Mouse (Mus musculus) hindbrain, embryonic 13.5 days (tissue): Measurements from ENCODE around the gene Gcnt2. TPM values are rescaled to one million over a fixed set of nuclear protein-coding genes. Genes with fewer than 3 reads are reported as not detected.
"Not testable (repeated sequence)": the region's sequence is repeated elsewhere in the genome, so short reads cannot be mapped to it uniquely, and the experiment has no call there.

Experiments
- ATAC-seq: fragments of 200-750 bp; cut with Nextera tagmentation; 2 replicates; pipeline ENCODE4 v1.8.0; 2017; ENCODE audit warnings: moderate TSS enrichment; ENCODE audit not compliant: low FRiP score
- H3K27ac ChIP-seq: fragments of 300-500 bp; sonication (generic); 2 replicates; pipeline ENCODE4 v1.5.1; 2015; ENCODE audit warnings: inconsistent platforms, mild to moderate bottlenecking, moderate library complexity
- H3K27me3 ChIP-seq: fragments of 300-500 bp; sonication (generic); 2 replicates; pipeline ENCODE4 v1.6.1; 2015; ENCODE audit warnings: mild to moderate bottlenecking, inconsistent platforms
- H3K36me3 ChIP-seq: fragments of 300-500 bp; sonication (generic); 2 replicates; pipeline ENCODE4 v1.6.1; 2015; ENCODE audit warnings: mild to moderate bottlenecking, inconsistent platforms
- H3K4me1 ChIP-seq: fragments of 300-500 bp; sonication (generic); replicated peaks from 2 replicates; pipeline ENCODE4 v1.6.1; 2015; ENCODE audit warnings: inconsistent platforms
- H3K4me2 ChIP-seq: fragments of 300-500 bp; sonication (generic); 2 replicates; pipeline ENCODE4 v1.6.1; 2015; ENCODE audit warnings: inconsistent platforms, mild to moderate bottlenecking, moderate library complexity
- H3K4me3 ChIP-seq: fragments of 300-500 bp; sonication (generic); 2 replicates; pipeline ENCODE4 v1.5.1; 2015; ENCODE audit warnings: mild to moderate bottlenecking, inconsistent platforms
- H3K9ac ChIP-seq: fragments of 300-500 bp; sonication (generic); 2 replicates; pipeline ENCODE4 v1.6.1; 2015; ENCODE audit warnings: mild to moderate bottlenecking, inconsistent platforms
- H3K9me3 ChIP-seq: fragments of 300-500 bp; sonication (generic); 2 replicates; pipeline ENCODE4 v1.6.1; 2016; ENCODE audit warnings: inconsistent platforms
- WGBS: fragments of 180-500 bp; shearing (Covaris S2); methylation state at CpG from one replicate; pipeline ENCODE4 v1.1.7; 2015; 5-methylcytosine and 5-hydroxymethylcytosine counted together
- polyA plus RNA-seq: library from polyadenylated mRNA; unstranded; fragments of >200 nt; fragmentation: Nextera tagmentation; extraction: Ambion mirVana; gene quantifications from 2 replicates; pipeline ENCODE4 v1.2.1, GENCODE M21; 2015

Gcnt2 gene
- polyA plus RNA-seq, 1 experiment from 2014 or later: 6.4 TPM

DNA sequence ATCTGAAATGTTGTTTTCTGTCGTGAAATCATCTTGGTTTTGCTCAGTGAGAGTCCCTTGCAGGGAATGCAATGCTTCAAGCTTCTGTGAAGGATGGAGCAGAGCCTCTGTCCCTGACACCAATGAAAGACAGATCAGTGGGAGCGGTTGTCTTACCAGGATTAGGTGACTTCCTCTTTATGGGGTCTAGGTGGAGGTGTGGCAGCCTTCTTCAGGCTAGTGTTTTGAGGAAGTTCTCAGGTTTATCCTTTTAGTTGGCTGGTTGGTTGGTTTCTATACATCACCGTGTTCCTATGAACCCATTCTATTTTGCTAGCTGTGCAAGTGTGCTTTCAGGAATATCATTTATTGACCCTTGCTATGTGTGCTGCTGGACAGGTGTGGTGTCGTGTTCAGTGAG, 18.0 kb downstream of the Gcnt2 start:
- Histone ChIP-seq H3K4me3 (no peak overlapping the region), H3K4me1 (no peaks in the 10 kb centered on the region), H3K36me3 (no peaks in the 10 kb centered on the region), H3K9ac (no peak overlapping the region), H3K9me3 (no peaks in the 10 kb centered on the region), H3K27ac (no peak overlapping the region), H3K27me3 (no peaks in the 10 kb centered on the region), H3K4me2 (no peak overlapping the region)
- no peak for ATAC-seq
- WGBS: 77% methylated on average over 4 of the region's 4 CpGs

- Histone ChIP-seq H3K9ac (no peak overlapping the region), H3K4me1 (no peaks in the 10 kb centered on the region), H3K27me3 (no peaks in the 10 kb centered on the region), H3K27ac (no peak overlapping the region), H3K4me3 (no peak overlapping the region), H3K4me2 (no peak overlapping the region), H3K36me3 (no peaks in the 10 kb centered on the region), H3K9me3 (no peaks in the 10 kb centered on the region)
- 78% methylated on average over 8 of the region's 8 CpGs for WGBS
- no peak for ATAC-seq
Measured at GRCm38 (mm10) chr13:40880557-40880956, 21.0 kb downstream of the Gcnt2 start.

- no peak for ATAC-seq
- Histone ChIP-seq H3K4me3 (no peak overlapping the region), H3K9me3 (no peaks in the 10 kb centered on the region), H3K27ac (no peak overlapping the region), H3K36me3 (no peaks in the 10 kb centered on the region), H3K9ac (no peak overlapping the region), H3K27me3 (0 out of 2 replicates have a peak, but pooled peaks cover 2% of the 10 kb centered on the region), H3K4me2 (no peak overlapping the region), H3K4me1 (peaks cover 14% of the 10 kb centered on the region; the same call in 1 of the 2 replicates)
- WGBS: 83% methylated on average over 5 of the region's 5 CpGs
Measured at GRCm38 (mm10) chr13:40882606-40883005, 23.1 kb downstream of the Gcnt2 start.

GRCm38 (mm10) chr13:40883903-40884302, 24.3 kb downstream of the Gcnt2 start:
- Histone ChIP-seq H3K4me2 (no peak overlapping the region), H3K27me3 (peaks cover 7% of the 10 kb centered on the region; the same call in 1 of the 2 replicates), H3K4me1 (peaks cover 18% of the 10 kb centered on the region), H3K4me3 (no peak overlapping the region), H3K36me3 (no peaks in the 10 kb centered on the region), H3K9me3 (no peaks in the 10 kb centered on the region), H3K9ac (no peak overlapping the region), H3K27ac (no peak overlapping the region)
- ATAC-seq: no peak
- WGBS: 82% methylated on average over 9 of the region's 9 CpGs

GRCm38 (mm10) chr13:40884878-40885277, 25.3 kb downstream of the Gcnt2 start:
- no peak overlapping the region for H3K27ac ChIP-seq
- H3K27me3 ChIP-seq: peaks cover 7% of the 10 kb centered on the region; the same call in 1 of the 2 replicates
- no peaks in the 10 kb centered on the region for H3K9me3 ChIP-seq
- 0 out of 2 replicates have a peak, but pooled peaks have one; percentile 21 for ATAC-seq
- no peak overlapping the region for H3K4me2 ChIP-seq
- H3K4me3 ChIP-seq: no peak overlapping the region
- WGBS: 58% methylated on average over 5 of the region's 5 CpGs
- H3K9ac ChIP-seq: no peak overlapping the region
- H3K36me3 ChIP-seq: no peaks in the 10 kb centered on the region
- peaks cover 19% of the 10 kb centered on the region for H3K4me1 ChIP-seq

DNA sequence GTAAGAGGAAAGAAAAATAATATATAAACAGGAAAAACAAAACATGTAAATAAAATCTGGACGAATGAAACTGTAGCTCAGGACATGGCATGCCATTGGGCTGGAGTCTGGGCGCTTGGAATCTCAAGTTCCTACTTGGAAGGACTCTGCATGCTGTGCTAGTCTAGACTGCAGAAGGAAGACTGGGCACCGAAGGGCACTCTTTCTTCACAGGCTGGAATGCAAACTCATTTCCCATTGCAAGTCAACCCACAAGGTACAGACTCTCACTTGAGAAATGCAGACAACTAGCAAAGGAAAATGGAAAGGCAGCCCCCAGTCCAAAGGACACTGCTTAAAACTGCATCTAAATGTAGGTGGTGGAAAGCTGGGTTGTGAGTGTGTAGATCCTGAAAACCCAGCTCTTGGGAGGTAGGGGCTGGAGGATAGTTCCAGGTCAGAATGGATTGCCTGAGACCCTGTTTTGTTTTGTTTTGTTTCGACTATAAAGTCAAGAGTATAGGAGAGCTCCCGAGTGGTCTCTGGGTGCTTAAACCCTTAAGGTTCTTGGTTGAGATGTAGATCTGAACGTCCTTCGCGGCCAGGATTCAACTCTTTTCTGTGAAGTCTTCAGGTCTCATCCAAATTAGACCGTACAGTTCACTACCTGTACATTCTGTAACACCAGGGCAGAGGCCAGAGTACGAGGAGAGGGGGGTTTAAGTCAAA, 26.5 kb downstream of the Gcnt2 start:
- 36% methylated on average over 10 of the region's 10 CpGs for WGBS
- no peaks in the 10 kb centered on the region for H3K9me3 ChIP-seq
- no peaks in the 10 kb centered on the region for H3K36me3 ChIP-seq
- no peak overlapping the region for H3K27ac ChIP-seq
- no peak for ATAC-seq
- H3K27me3 ChIP-seq: peaks cover 7% of the 10 kb centered on the region; the same call in 1 of the 2 replicates
- H3K9ac ChIP-seq: peak overlapping the region; percentile 65; the same call in 1 of the 2 replicates
- H3K4me2 ChIP-seq: peak overlapping the region; percentile 58
- H3K4me1 ChIP-seq: peaks cover 27% of the 10 kb centered on the region
- H3K4me3 ChIP-seq: peak overlapping the region; percentile 37

DNA sequence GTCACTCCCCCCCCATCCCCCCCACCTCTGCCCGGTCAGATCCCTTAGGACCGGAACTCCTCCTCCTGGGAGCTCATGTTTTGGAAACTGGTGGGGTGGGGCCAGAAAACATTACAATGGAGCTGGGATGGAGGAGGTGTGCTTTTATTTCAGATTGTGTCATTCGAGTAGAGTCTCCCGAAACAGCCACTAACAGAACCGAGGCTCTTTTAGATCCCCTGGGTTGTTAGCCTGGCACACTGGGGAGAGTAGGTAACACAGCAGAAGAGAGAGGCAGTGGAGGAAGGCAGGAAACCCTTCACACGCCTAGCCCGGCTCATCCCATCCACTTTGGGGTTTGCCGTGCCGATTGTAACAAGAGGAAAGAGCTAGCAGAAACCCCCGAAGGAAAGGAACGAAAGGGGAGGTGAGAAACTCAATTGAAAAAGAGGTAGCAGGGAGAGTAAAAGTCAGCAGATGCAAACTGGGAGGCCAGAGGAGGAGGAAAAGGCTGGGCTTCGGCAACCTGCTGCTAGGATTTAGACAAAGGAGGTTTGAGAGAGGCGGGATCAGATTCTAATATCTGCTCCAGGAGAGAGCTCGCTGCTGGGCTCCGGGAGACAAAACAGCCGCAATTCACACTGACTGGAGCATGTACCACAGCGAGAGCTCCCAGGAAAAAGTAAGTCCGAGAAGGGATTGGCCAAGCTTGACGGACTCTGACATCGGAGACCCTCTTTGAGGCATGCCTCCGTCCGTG, 27.3 kb downstream of the Gcnt2 start:
- peaks cover 7% of the 10 kb centered on the region; the same call in 1 of the 2 replicates for H3K27me3 ChIP-seq
- peak overlapping the region; percentile 65 for H3K9ac ChIP-seq
- H3K36me3 ChIP-seq: no peaks in the 10 kb centered on the region
- H3K4me2 ChIP-seq: peak overlapping the region; percentile 58
- WGBS: under 1% methylated on average over 22 of the region's 22 CpGs
- 0 out of 2 replicates have a peak, but pooled peaks have one; percentile 37 for ATAC-seq
- peak overlapping the region; percentile 37 for H3K4me3 ChIP-seq
- H3K27ac ChIP-seq: peak overlapping the region; percentile 50
- H3K9me3 ChIP-seq: no peaks in the 10 kb centered on the region
- peaks cover 27% of the 10 kb centered on the region for H3K4me1 ChIP-seq

- H3K4me1 ChIP-seq: peaks cover 30% of the 10 kb centered on the region
- no peak overlapping the region for H3K9ac ChIP-seq
- peak overlapping the region; percentile 32 for H3K4me2 ChIP-seq
- ATAC-seq: no peak; the same call in 1 of the 2 replicates
- H3K9me3 ChIP-seq: no peaks in the 10 kb centered on the region
- no peak overlapping the region for H3K4me3 ChIP-seq
- 55% methylated on average over 5 of the region's 5 CpGs for WGBS
- peak overlapping the region; percentile 40 for H3K27ac ChIP-seq
- peaks cover 7% of the 10 kb centered on the region; the same call in 1 of the 2 replicates for H3K27me3 ChIP-seq
- H3K36me3 ChIP-seq: no peaks in the 10 kb centered on the region
Measured at GRCm38 (mm10) chr13:40890595-40890994, 31.0 kb downstream of the Gcnt2 start.

DNA sequence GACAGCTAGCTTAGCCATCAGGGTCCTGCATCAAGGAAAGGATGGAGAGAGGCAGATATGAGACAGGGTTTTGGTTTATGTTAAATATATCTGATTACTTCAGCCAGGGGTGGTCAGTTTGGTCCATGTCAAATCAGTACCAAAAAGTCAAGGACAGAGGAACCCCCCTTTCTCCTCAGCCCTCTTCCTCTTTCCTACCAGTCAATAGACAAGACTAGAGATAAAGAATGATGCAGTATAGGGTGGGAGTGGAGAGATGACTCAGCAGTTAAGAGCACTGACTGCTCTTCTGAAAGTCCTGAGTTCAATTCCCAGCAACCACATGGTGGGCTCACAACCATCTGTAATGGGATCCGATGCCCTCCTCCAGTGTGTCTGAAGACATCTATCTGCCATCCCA, 31.8 kb downstream of the Gcnt2 start:
- H3K4me2 ChIP-seq, H3K36me3 ChIP-seq, H3K9me3 ChIP-seq, H3K27me3 ChIP-seq, ATAC-seq, H3K9ac ChIP-seq, H3K4me3 ChIP-seq, H3K27ac ChIP-seq: not testable (repeated sequence)
- WGBS: 100% methylated on average over 1 of the region's 1 CpGs
- H3K4me1 ChIP-seq: peaks cover 28% of the 10 kb centered on the region

GRCm38 (mm10) chr13:40892043-40892442, 32.5 kb downstream of the Gcnt2 start:
- H3K9ac ChIP-seq: no peak overlapping the region
- H3K27ac ChIP-seq: no peak overlapping the region
- H3K36me3 ChIP-seq: no peaks in the 10 kb centered on the region
- no peaks in the 10 kb centered on the region for H3K9me3 ChIP-seq
- no peak for ATAC-seq
- 73% methylated on average over 7 of the region's 7 CpGs for WGBS
- no peak overlapping the region for H3K4me3 ChIP-seq
- no peak overlapping the region for H3K4me2 ChIP-seq
- peaks cover 22% of the 10 kb centered on the region for H3K4me1 ChIP-seq
- H3K27me3 ChIP-seq: peaks cover 7% of the 10 kb centered on the region; the same call in 1 of the 2 replicates

DNA sequence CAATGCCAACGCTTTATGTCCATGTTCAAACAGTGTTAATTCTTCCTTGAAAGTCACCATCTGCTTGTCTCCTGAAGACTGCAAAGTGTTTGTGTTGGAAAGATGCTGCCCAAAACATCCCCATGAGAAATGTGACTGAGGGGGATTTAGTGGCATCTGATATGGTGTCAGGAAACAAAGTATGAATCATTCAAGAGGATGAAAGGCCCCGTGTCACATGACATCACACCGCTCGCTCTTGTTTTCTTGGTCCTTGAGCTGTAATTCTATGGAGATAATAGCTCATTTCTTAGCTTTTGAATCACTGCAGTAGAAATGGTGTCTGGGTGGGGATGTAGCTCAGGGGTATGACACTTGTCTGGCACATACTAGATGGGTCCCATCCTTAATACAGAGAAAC, 33.0 kb downstream of the Gcnt2 start:
- Histone ChIP-seq H3K27me3 (peaks cover 6% of the 10 kb centered on the region; the same call in 1 of the 2 replicates), H3K9me3 (no peaks in the 10 kb centered on the region), H3K9ac (no peak overlapping the region), H3K4me2 (no peak overlapping the region), H3K27ac (no peak overlapping the region), H3K36me3 (no peaks in the 10 kb centered on the region), H3K4me1 (peaks cover 17% of the 10 kb centered on the region), H3K4me3 (no peak overlapping the region)
- ATAC-seq: no peak
- WGBS: 88% methylated on average over 4 of the region's 4 CpGs

- Histone ChIP-seq H3K27ac (no peak overlapping the region), H3K4me2 (no peak overlapping the region), H3K4me1 (peaks cover 13% of the 10 kb centered on the region), H3K36me3 (no peaks in the 10 kb centered on the region), H3K9ac (no peak overlapping the region), H3K4me3 (no peak overlapping the region), H3K9me3 (no peaks in the 10 kb centered on the region), H3K27me3 (no peaks in the 10 kb centered on the region)
- no peak for ATAC-seq
- WGBS: 73% methylated on average over 3 of the region's 3 CpGs
Measured at GRCm38 (mm10) chr13:40893573-40893972, 34.0 kb downstream of the Gcnt2 start.
